Mouse (Mus musculus) intestine, embryonic 16.5 days (tissue): ENCODE measurements at regions not wholly inside any gene's neighbourhood (a gene's known extent, or its start where the extent isn't known, plus 50 kb on each side); places are given as distances from the start of the nearest gene placed in this dataset.

Experiments used
- ATAC-seq: fragments of 200-750 bp; cut with Nextera tagmentation; 2 replicates; pipeline ENCODE4 v1.8.0; 2017; ENCODE audit warnings: moderate TSS enrichment, moderate library complexity
- H3K27ac ChIP-seq: fragments of 300-500 bp; sonication (generic); 2 replicates; pipeline ENCODE4 v1.5.1; 2014; ENCODE audit warnings: mild to moderate bottlenecking, low read length
- H3K27me3 ChIP-seq: fragments of 300-500 bp; sonication (generic); replicated peaks from 2 replicates; pipeline ENCODE4 v1.6.1; 2014; ENCODE audit warnings: low read length, control low read depth, mixed read lengths; ENCODE audit not compliant: control insufficient read depth, insufficient read depth
- H3K36me3 ChIP-seq: fragments of 300-500 bp; sonication (generic); 2 replicates; pipeline ENCODE4 v1.6.1; 2014; ENCODE audit warnings: low read length, control low read depth; ENCODE audit not compliant: control insufficient read depth, insufficient read depth
- H3K4me1 ChIP-seq: fragments of 300-500 bp; sonication (generic); 2 replicates; pipeline ENCODE4 v1.6.1; 2014; ENCODE audit warnings: low read length, control low read depth, mixed read lengths; ENCODE audit not compliant: control insufficient read depth, insufficient read depth
- H3K4me2 ChIP-seq: fragments of 300-500 bp; sonication (generic); 2 replicates; pipeline ENCODE4 v1.6.1; 2014; ENCODE audit warnings: low read depth, low read length, control low read depth
- H3K4me3 ChIP-seq: fragments of 300-500 bp; sonication (generic); 2 replicates; pipeline ENCODE4 v1.5.1; 2014; ENCODE audit warnings: mild to moderate bottlenecking, low read length
- H3K9ac ChIP-seq: fragments of 300-500 bp; sonication (generic); 2 replicates; pipeline ENCODE4 v1.6.1; 2014; ENCODE audit warnings: low read depth, low read length
- H3K9me3 ChIP-seq: fragments of 300-500 bp; sonication (generic); 2 replicates; pipeline ENCODE4 v1.6.1; 2016; ENCODE audit warnings: low read length, control low read depth; ENCODE audit not compliant: control insufficient read depth
- WGBS: fragments of 180-500 bp; shearing (Covaris S2); extraction: QIAGEN DNeasy Blood & Tissue Kit; methylation state at CpG from one replicate; pipeline ENCODE4 v1.1.7; 2014; 5-methylcytosine and 5-hydroxymethylcytosine counted together

DNA sequence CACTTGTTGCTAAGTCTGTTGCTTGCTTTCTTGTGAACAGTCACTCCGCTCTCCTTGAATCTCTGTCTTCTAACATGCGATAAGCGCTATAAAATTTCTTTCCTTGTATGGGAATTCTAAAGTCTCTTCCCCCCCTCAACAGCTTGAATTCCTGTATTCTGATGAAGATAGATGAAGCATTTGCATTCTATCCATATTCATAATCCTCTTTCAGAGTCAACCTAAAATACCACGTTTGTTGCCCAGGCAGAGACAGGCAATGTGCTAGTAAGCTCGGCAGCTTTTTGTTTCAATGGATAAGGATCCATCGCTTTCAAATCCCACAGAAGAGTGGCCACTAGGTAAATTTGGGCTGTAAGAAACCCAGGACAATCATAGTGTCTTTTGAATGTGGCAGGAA lies 268.5 kb upstream of the Adgrl2 start:
- 87% methylated on average over 6 of the region's 6 CpGs for WGBS
- H3K9ac ChIP-seq = no peak overlapping the region
- H3K4me2 ChIP-seq = no peak overlapping the region
- no peak overlapping the region for H3K4me3 ChIP-seq
- H3K36me3 ChIP-seq = no peaks in the 10 kb centered on the region
- H3K27ac ChIP-seq = no peak overlapping the region
- H3K4me1 ChIP-seq = no peaks in the 10 kb centered on the region
- H3K27me3 ChIP-seq = no peaks in the 10 kb centered on the region
- no peaks in the 10 kb centered on the region for H3K9me3 ChIP-seq
- no peak for ATAC-seq

- no peaks in the 10 kb centered on the region for H3K4me1 ChIP-seq
- ATAC-seq = no peak
- WGBS = 35% methylated on average over 9 of the region's 9 CpGs
- H3K4me2 ChIP-seq = no peak overlapping the region
- no peak overlapping the region for H3K9ac ChIP-seq
- H3K4me3 ChIP-seq = no peak overlapping the region
- no peaks in the 10 kb centered on the region for H3K36me3 ChIP-seq
- H3K27ac ChIP-seq = no peak overlapping the region
- H3K9me3 ChIP-seq = no peaks in the 10 kb centered on the region
- no peaks in the 10 kb centered on the region for H3K27me3 ChIP-seq
Measured at GRCm38 (mm10) chr3:149256891-149257290, 266.5 kb upstream of the Adgrl2 start.

DNA sequence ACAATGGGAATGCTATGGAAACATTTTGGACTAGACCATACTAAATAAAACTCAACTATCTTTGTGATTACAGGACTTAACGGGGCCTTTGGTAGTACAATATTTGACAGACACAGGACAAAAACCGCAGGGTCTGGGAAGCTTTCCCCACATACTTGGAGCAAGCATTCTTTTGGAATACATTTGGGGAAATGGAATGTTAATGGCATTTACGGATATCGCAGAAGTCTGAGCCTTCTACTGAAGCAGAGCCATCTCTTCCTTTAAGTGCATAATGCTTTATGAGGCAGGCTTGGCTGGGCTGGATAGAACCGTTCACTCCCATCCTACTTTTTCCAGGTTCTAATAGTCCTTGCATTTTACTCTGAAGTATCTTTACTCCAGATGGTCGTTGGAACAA lies 262.7 kb upstream of the Adgrl2 start:
- no peak overlapping the region for H3K27ac ChIP-seq
- H3K27me3 ChIP-seq = no peaks in the 10 kb centered on the region
- H3K4me1 ChIP-seq = no peaks in the 10 kb centered on the region
- H3K4me2 ChIP-seq = no peak overlapping the region
- no peak overlapping the region for H3K9ac ChIP-seq
- H3K36me3 ChIP-seq = no peaks in the 10 kb centered on the region
- no peak overlapping the region for H3K4me3 ChIP-seq
- H3K9me3 ChIP-seq = no peaks in the 10 kb centered on the region
- no peak for ATAC-seq
- WGBS = 57% methylated on average over 6 of the region's 6 CpGs

GRCm38 (mm10) chr3:149252144-149252543 lies 261.8 kb upstream of the Adgrl2 start:
- H3K36me3 ChIP-seq = no peaks in the 10 kb centered on the region
- H3K4me1 ChIP-seq = no peaks in the 10 kb centered on the region
- no peak overlapping the region for H3K4me2 ChIP-seq
- WGBS = 73% methylated on average over 6 of the region's 6 CpGs
- H3K4me3 ChIP-seq = no peak overlapping the region
- no peak overlapping the region for H3K27ac ChIP-seq
- H3K27me3 ChIP-seq = no peaks in the 10 kb centered on the region
- no peaks in the 10 kb centered on the region for H3K9me3 ChIP-seq
- no peak for ATAC-seq
- no peak overlapping the region for H3K9ac ChIP-seq

- Histone ChIP-seq H3K36me3 (no peaks in the 10 kb centered on the region), H3K27ac (no peak overlapping the region), H3K9me3 (no peaks in the 10 kb centered on the region), H3K4me2 (no peak overlapping the region), H3K27me3 (no peaks in the 10 kb centered on the region), H3K9ac (no peak overlapping the region), H3K4me1 (no peaks in the 10 kb centered on the region), H3K4me3 (no peak overlapping the region)
- no peak for ATAC-seq
- WGBS = 75% methylated on average over 6 of the region's 6 CpGs
Measured at GRCm38 (mm10) chr3:149247626-149247987, 257.3 kb upstream of the Adgrl2 start.

DNA sequence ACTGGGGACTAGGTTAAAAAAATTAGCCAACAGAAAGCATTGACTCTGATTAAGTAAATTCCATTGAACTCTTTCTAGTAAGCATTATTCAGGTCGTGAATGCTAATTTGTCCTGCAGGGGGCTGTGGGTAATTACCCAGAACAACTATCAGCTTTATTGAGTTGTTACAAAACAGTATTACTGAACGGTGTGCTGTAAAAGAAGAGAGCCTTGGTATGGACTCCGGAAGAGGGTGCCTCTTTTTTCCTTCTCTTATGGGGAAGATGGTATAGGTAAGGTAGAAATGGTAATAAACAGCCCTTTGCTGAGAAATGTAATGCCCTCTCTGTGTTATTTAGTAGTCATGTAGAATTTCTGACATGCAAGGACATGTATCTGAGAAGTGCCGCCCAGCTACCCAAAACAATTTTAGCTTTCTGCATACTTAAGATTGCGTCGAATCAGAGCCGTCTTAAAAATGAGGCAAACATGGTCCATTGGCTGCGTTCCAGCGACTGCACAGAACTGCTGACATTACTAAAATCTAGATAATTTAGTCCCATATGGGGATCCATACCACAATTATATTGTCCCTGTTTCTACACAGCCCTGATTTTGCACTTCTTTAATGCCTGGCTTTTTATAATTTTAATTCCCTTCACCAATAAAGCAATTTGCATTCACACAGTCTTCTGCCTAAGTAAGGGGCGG lies 256.7 kb upstream of the Adgrl2 start:
- no peak overlapping the region for H3K4me2 ChIP-seq
- H3K9ac ChIP-seq = no peak overlapping the region
- no peaks in the 10 kb centered on the region for H3K9me3 ChIP-seq
- H3K4me1 ChIP-seq = no peaks in the 10 kb centered on the region
- H3K4me3 ChIP-seq = no peak overlapping the region
- ATAC-seq = no peak
- H3K27ac ChIP-seq = no peak overlapping the region
- H3K36me3 ChIP-seq = no peaks in the 10 kb centered on the region
- WGBS = 53% methylated on average over 10 of the region's 10 CpGs
- no peaks in the 10 kb centered on the region for H3K27me3 ChIP-seq

GRCm38 (mm10) chr3:149239664-149240063 lies 249.3 kb upstream of the Adgrl2 start:
- Histone ChIP-seq H3K4me2 (no peak overlapping the region), H3K36me3 (no peaks in the 10 kb centered on the region), H3K4me1 (peaks cover 3% of the 10 kb centered on the region; the same call in 1 of the 2 replicates), H3K9me3 (no peaks in the 10 kb centered on the region), H3K27me3 (no peaks in the 10 kb centered on the region), H3K27ac (no peak overlapping the region), H3K9ac (no peak overlapping the region), H3K4me3 (no peak overlapping the region)
- peak; percentile 45; the same call in 1 of the 2 replicates for ATAC-seq
- 87% methylated on average over 3 of the region's 3 CpGs for WGBS

DNA sequence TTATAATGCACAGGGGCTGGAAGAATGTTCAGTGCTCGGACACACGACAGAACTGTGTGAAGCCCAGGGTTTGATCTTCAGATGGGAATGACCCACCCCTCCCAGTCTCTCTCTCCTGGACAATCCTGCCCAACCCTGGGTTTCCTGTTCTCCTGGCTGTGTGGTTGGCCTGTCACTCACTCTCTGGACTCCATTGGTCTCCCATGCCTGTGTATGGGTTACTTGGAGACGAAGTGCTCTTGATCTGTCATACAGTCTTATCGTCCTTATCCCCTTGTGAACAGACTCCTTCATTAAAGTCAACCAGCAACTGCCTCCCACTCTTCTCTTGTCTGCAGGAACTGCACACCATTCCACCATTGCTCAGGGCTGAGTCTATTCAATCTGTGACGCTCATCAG lies 247.7 kb upstream of the Adgrl2 start:
- ATAC-seq = no peak
- H3K9ac ChIP-seq = no peak overlapping the region
- H3K4me1 ChIP-seq = peaks cover 3% of the 10 kb centered on the region; the same call in 1 of the 2 replicates
- H3K4me3 ChIP-seq = no peak overlapping the region
- H3K4me2 ChIP-seq = no peak overlapping the region
- H3K27me3 ChIP-seq = no peaks in the 10 kb centered on the region
- H3K9me3 ChIP-seq = no peaks in the 10 kb centered on the region
- 85% methylated on average over 5 of the region's 5 CpGs for WGBS
- no peaks in the 10 kb centered on the region for H3K36me3 ChIP-seq
- no peak overlapping the region for H3K27ac ChIP-seq

DNA sequence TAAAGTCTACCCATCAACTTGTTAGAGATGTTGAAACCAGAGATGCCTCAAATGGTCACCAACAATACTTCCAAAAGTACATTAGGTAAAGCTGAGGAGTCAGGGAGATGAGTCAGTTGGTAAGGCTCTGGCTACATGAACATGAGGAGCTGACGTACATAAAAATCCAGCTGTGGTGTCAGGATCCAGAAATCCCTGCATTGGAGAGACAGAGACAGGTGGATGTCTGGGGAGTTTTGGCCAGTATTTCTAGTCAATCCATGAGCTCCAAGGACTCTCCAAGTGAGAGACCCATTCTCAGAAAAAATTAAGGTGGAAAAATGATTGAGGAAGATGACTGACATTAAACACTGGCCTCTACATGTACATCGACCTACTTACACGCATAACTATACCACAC lies 244.8 kb upstream of the Adgrl2 start:
- Histone ChIP-seq H3K9ac (no peak overlapping the region), H3K4me1 (peaks cover 3% of the 10 kb centered on the region; the same call in 1 of the 2 replicates), H3K9me3 (no peaks in the 10 kb centered on the region), H3K27ac (no peak overlapping the region), H3K4me3 (no peak overlapping the region), H3K36me3 (no peaks in the 10 kb centered on the region), H3K4me2 (no peak overlapping the region), H3K27me3 (no peaks in the 10 kb centered on the region)
- 92% methylated on average over 3 of the region's 3 CpGs for WGBS
- ATAC-seq = no peak

GRCm38 (mm10) chr3:149233691-149234131 lies 243.4 kb upstream of the Adgrl2 start:
- H3K9me3 ChIP-seq = no peaks in the 10 kb centered on the region
- peak; percentile 73 for ATAC-seq
- H3K27me3 ChIP-seq = no peaks in the 10 kb centered on the region
- 0 out of 2 replicates have a peak overlapping the region, but pooled peaks have one; percentile 4 for H3K27ac ChIP-seq
- no peak overlapping the region for H3K9ac ChIP-seq
- H3K4me3 ChIP-seq = no peak overlapping the region
- no peaks in the 10 kb centered on the region for H3K36me3 ChIP-seq
- no peak overlapping the region for H3K4me2 ChIP-seq
- peaks cover 3% of the 10 kb centered on the region; the same call in 1 of the 2 replicates for H3K4me1 ChIP-seq
- WGBS = 41% methylated on average over 8 of the region's 8 CpGs
